Mouse (Mus musculus) granulocyte monocyte progenitor cell, adult 5-6 weeks (primary cell): ENCODE data around the gene Alkbh2. TPM values are rescaled to one million over a fixed set of nuclear protein-coding genes. Genes with fewer than 3 reads are reported as not detected.

ENCODE experiments used
- ATAC-seq: replicated peaks from 2 replicates; pipeline ENCODE4 v1.8.0; 2016; ENCODE audit warnings: mild to moderate bottlenecking, moderate TSS enrichment, inconsistent platforms; ENCODE audit not compliant: poor library complexity, severe bottlenecking
- total RNA-seq, 2 experiments: library from RNA; stranded (forward) in 1 of 2; stranded (reverse) in 1 of 2; fragments of 200-712, 200-1000 nt in 1 of 2; fragments of >200 nt in 1 of 2; fragmentation: Nextera tagmentation in 1 of 2; gene quantifications; 2 replicates each; pipeline ENCODE4 v1.2.3; 2014 to 2017

Alkbh2 gene
- total RNA-seq, 2 experiments from 2014 or later, result 9.2 to 14.8 TPM

DNA sequence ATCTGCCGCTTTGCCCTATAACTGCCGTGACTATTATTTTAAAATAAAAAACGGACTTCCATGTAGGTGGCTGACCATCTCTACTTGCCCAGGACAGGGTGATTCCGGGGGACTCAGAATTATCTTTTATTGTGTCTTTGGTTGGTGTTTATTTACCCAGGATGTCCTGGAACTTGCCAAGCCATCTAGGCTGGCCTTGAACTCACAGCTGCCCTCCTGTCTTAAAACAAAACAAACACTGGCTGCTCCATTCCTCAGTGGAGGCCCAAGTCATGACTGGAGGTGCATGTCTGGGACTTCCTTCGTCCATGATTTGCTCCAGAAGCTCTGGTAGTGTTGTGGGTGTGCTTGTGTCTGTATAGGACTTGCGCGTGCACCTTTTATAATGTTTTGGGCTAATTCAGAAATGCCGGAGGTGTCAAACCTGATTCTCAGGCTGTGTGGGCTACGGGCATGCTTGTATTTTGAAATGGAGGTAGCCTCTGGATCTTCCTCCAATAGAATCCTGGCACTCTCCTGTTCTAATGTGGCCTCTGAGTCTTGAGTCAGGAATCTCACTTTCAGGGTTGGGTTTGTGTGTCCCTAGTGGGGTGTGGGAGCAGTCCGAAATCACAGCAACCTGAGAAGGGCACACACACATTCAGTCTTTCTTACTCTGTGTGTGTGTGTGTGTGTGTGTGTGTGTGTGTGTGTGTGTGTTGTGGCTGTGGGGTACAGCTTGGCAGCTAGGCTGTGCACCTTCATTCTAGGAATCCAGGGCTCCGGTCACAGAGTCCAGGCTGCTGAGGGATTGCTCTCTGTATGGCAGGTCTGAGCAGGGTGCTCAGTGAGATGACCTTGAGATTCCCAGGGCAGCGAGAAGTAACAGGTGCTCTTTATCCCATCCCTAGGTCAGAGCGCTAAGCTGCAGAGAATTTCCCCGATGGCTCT lies 19.3 kb upstream of the Alkbh2 start:
- no peak for ATAC-seq

DNA sequence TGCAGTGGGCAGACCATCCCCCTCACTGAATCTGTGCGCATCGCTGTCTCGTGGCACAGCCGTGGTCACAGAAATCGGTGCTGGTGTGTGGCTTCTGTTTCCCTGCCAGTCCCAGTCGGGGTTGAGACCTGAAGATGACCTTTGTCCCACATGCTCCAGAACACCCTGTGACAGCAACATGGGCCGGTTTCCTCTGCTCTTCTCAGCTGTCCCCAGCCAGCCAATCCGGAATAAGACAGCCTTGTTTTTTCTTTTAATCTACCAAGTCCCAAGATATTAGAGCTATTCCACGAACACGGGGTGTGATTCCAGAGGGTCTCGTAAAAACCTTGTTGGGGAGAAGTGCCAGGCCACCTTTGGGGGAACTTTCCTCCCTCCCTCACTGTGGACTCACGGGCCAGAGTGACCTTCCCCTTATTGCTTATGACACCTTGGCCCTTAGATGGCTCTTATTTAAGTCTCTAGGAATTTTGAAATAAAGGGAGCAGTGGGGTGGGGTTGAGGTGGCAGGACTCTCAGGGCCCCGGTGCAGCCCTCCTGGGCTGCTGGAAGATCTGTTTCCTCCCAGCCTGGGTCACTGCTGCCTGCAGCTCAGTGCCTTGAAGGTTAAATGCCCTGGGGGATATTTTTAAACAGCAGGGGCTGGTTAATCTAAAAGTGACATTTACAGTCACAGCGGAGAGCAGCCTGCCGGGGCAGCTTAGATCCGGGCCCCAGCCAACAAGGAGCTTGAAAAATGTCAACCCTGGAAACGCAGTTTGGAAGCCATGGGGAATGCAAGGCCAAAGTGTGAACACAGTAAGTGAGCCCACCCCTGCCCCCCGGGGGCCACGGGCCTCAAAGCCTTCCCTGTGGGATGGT lies 18.2 kb upstream of the Alkbh2 start, which contains the start of gene Acacb:
TSS of gene Acacb (plus strand) at position 508 of the 861 bp plus-strand sequence.
- no peak for ATAC-seq

DNA sequence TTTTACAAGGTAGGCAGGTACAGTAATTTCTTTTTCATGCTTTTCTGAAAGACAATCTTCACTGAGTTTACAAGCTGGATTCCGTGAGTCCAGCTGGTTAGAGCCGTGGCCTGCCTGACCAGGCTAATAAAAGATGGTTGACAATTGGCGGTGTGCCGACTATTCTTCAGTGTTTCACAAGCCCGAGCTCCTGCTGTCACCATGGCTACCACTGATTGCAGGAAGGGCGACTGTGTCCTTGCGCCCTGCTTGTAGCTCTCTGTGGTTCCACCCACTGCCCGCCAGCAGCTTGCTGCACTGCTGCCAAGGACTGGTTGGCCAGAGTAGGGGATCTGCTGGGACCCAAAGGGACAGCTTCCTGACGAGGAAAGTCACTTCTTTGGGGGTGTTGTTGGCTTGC lies 11.2 kb upstream of the Alkbh2 start:
- peak; percentile 74 for ATAC-seq

DNA sequence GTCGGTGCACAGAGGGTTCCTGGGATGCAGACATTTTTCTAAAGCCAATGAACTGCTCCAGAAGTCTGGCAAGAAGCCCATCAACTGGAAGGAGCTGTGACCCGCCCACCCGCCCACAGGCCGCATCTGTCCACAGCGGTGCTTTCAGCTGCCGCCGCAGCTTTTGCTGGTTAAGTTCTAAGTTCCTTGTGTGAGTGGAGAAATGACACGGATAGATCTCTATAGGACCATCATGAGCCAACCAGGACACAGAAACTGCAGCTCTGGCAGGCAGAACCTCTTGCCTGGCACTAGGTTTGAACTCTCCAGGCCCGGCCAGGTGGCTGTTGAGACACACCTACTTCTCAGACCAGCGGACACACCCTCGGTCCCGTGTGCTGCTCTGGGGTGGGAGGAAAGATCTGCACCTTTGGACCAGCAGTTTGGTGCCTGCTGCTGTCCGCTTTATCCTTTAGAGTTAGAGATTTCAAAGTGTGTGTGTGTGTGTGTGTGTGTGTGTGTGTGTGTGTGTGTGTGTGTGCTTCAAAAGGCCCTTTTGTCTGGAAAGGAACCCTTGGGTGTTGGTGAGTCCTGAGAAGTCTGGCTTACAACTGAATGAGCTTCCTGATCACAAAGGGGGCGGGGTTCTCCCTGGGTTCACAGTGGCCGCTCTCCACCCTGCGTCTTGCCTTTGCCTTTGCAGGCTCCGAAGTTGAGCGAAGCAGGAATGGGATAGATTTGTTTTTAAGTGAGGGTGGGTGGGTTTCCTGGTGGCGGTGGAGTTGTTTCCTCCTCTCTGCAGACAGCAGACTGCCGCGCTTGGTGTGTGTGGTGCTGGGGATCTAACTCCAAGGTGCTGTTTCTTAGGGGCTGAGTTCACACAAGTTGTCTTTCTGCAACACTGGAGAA lies 10.5 kb upstream of the Alkbh2 start:
- ATAC-seq, result no peak

DNA sequence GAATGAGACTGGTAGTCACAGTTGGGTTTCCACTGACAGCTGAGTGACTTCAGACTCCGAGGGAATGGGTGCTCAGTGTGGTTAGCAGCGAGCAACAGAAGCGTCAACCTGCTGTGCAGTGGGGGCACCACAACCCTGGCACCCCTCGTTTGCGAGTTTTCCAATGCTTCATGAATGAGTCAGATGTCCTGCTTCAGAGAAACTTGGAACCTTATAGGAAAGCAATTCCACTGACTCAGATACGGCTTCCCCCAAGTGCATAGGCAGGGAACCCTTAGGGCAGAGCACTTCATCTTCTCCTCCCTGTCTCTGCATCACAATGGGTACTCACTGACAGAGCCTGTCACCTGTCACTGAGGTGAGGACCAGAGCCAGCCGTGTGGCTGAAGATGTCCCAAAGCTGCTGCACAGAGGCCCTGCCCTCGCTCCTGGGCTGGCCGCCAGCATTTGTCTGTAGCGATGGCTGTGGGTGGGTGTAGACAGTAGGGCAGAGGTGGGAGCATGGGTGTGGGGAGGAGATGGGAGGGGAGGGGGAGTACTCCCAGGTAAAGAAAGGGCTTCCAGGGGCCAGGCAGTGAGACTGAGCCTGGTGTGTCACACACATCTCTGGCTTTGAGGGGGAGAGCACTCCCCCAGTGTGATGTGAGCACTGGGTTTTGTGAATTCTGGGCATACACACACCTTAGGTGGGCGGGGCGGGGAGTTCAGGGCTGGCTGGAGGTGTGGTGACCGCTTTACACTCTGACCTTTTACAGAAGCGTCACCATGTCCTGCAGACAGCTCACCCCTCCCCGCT lies 9.7 kb upstream of the Alkbh2 start:
- ATAC-seq, result no peak

DNA sequence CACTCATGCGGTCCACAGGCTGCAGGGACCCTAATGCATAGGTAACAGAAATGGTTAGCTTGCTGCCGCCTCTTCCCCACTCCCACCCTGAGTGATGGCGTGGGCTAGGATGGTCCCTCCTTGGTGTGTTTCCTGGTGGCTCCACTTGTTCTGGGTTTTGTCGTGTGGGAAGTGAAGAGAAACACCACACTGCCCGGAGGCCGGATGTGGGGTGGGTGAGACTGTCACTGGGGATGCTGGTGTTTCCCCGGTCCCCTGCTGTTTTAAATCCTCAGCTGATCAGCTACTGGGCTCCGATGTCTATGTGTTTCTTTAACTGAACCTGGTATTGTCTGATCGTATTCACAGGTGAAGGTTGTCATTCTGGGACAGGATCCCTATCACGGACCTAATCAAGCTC lies 7.5 kb upstream of the Alkbh2 start:
- ATAC-seq, result no peak

DNA sequence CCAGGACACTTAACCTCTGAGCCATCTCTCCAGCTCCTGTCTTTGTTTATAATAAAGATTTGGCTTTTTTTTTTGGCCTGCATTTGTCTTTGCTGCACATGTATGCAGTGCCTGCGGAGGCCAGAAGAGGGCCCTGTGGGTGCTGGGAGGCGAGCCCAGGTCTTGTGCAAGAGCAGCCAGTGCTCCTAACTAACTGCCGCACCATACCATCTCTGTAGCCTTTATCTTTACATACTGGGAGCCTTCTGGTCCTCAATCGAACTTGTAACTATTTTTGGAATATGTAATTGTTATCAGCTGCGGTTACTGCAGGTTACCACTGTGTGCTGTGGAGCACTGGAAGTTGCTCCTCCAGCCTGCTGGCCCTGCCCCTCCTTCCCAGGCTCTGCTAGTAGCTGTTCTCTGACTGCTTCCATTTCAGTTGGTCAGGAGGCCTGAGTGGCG lies 6.1 kb upstream of the Alkbh2 start:
- peak; percentile 57 for ATAC-seq

DNA sequence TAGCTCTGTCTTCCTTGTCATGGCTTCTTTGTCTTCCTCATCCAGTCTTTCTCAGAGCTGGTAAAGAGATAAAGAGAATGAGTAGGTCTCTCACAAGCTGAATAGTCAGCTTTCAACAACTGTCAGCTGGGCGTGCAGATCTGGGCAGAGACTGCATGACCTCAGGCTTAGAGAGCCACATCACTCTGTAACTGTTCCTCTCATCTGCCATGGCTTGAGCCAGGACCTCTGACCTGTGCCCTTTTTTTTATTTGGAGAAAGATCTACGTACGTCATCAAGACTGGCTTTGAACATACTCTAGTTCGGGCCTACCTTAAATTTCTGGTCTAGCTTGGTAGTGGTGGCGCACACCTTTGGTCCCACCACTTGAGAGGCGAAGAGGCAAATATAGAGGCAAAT lies 4.8 kb upstream of the Alkbh2 start:
- no peak for ATAC-seq

DNA sequence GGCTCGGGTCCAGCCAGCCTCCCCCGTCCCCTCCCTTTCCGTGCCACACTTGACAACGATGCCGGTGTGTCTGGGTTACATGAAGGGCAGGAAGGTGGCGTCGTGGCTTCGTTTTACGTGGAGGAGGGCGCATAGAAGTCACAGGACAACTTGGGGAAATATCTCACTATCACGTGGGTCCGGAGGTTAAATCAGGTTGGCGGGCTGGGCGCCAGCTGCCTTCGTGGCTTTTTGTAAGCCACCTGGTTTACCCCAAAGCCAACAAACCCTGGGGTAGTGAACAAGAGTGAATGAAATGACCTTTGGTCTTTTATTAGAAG lies 3.5 kb upstream of the Alkbh2 start:
- peak; percentile 6; the same call in 1 of the 2 replicates for ATAC-seq

DNA sequence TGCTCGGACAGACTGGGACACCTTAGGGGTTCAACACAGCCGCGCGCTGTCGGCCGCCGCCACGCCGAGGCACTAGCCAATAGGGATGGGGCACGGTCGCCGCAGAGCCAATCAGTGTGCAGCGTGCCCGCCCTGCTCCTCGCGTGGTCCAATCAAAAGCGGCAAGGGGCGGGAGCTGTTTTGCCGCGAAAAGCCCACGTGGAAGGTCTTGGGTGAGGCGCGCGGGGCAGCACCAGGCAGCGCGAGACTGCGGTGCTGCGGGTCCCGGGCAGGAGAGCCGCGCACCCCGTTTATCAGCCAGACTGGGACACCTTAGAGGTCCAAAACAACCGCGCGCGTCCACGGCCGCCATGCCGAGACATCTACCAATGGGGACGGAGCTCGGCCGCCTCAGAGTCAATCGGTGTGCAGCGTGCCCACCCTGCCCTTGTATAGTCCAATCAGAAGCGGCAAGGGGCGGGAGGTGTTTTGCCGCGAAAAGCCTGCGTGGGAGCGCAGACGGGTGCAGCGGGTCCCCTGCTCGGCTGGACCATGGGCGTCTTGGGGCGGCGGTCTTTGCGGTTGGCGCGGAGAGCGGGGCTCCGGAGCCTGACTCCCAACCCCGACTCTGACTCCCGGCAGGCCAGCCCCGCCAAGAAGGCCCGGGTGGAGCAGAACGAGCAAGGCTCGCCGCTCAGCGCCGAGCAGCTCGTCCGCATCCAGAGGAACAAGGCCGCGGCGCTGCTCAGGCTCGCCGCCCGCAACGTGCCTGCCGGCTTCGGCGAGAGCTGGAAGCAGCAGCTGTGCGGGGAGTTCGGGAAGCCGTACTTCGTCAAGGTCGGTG lies 2.9 kb upstream of the Alkbh2 start:
- ATAC-seq, result peak; percentile 76

DNA sequence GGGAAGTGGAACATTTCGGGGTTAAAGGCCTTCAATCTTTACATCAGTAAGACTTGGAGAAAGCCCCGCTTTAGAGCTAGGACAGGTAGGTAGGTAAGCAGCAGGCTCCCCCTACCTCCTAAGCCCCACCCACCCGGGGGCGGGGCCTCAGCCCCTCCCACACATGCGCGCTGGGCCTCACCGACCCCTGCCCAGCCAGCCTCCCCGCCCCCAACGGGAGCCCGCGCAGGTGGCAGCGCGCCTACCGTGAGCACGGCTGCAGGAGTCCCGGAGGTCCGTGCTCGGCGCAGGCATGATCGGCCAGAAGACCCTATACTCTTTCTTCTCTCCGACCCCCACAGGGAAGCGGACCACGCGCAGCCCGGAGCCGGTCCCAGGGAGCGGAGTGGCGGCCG lies 2.2 kb upstream of the Alkbh2 start, which contains the start of gene Ung:
TSS of gene Ung (plus strand) at position 176 of the 395 bp plus-strand sequence.
- no peak for ATAC-seq

DNA sequence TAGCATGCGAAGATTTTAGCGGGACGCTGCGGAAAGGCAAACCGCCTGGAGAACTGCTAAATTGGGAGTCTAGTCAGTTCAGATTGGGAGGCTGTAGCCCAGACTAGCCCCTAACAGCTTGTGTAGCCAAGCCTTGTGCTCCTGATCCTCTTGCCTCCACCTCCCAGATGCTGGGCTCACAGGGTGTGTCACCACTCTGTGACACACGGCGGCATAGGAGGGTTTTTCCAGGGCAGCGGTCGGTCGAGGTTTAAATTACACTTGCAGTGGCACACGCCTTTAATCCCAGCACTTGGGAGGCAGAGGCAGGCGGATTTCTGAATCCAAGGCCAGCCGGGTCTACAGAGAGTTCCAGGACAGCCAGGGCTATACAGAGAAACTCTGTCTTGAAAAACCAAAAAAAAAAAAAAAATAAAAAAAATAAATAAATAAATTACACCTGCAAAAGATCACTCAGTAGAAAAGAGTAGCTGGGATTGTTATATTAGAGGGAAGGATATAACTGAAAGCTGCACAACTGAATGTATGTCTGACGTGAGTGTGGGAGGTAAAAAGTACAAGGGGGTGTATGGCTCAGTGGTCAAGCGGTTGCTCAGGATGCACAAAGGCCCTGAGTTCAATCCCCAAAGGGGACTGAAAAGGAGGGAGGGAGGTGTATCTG lies 1.7 kb upstream of the Alkbh2 start:
- no peak for ATAC-seq

DNA sequence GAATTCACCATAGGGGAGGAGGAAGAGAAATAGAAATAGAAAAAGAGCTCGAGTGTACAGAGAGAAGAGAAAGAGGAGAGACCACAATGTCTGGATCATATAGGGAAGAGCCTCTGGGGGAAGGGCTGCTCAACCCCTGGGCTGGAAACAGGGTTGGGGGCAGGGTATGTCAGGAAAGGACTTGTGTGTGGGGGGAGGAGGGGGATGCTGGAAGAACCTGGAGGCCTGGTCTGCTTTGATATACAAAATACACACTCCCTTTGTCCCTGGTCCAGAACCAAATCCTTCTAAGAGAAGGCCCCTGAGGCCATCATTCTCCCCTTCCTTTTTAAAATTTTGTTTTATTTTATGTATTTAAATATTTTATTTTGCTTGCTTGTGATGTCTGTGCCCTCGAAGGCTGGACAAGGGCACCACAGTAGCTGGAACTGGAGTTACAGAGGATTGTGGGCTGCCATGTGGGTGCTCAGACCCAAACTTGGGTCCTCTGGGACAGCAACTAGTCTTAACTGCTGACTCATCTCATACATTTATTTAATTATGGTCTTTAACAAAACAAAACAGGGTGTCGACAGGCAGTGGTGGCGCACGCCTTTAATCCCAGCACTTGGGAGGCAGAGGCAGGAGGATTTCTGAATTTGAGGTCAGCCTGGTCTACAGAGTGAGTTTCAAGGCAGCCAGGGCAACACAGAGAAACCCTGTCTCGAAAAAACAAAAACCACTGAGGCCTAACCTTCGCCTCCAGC lies 1.3 kb downstream of the Alkbh2 start:
- ATAC-seq, result no peak

DNA sequence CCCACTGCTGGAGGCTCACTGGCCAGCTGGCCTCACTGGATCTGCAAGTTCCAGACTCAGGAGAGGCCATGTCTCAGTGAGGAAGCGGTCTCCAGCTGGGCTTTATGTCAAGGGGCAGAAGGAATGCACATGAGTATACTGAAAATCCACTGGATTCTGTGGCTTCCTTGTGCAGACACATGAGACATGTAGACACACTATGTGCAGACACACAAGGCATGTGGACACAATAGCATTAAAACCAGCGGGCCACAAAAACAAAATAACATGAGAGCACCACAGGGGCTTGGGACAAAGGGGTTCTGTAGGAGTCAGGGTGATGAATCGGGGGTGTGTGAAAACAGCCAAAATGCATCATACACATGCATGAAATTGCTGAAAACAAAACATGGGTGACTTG lies 2.0 kb downstream of the Alkbh2 start:
- no peak for ATAC-seq

DNA sequence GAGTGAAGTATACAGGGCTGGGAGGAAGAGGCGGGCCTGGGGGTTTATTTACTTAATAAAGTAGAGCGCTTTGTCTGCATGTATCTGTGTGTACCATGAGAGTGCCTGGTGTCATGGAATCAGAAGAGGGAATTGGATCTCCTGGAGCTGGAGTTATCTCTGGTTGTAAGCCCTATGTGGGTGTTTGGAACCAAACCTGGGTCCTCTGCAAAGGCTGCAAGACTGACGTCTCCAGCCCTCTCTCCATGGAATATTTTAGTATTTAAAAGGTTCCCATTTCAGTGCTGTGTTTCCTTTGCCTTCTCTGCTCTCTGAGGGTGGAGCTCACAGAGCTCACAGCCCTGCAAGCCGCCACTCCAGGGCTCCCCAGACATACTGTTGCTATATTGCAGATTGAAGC lies 8.2 kb downstream of the Alkbh2 start:
- no peak for ATAC-seq

DNA sequence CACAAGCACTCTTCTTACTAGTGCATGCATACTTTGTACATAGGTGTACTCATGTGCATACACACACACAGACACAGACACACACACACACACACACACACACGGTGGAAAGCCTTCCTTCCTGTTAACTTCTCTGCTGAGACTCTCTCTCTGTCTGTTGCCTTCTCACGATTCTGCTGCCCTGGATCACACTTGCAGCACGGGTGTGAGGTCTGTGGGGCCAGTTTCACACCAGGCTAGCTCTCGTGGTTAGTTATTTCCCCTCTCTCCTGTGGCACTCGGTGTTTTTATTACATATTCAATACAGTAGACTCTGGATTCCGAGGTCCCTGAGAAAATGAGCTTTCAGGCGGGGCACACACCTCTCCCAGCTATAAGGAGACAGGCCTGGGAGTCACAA lies 11.4 kb downstream of the Alkbh2 start:
- no peak for ATAC-seq

DNA sequence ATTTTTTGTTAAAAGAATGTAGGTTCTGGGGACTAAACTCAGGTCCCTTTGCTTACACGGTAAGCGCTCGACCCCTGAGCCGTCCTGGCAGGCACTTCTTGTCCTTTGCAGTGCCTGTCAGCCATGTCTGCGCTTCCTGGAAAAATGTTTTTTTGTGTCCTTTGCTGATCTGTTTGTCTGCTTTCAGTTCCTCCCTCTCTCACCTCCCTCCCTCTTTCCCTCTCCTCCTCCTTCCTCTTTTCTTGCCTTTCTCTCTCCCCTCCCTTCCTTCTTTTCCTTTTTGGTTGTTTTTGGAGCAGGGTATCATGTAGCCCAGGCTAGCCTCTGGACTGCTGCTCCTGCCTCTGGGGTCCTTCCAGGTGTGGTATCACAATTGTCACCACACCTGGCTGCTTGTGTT lies 13.0 kb downstream of the Alkbh2 start:
- ATAC-seq, result peak; percentile 88
